Mouse (Mus musculus): ENCODE data around the gene Nt5c1a. TPM values are rescaled to one million over a fixed set of nuclear protein-coding genes. Genes with fewer than 3 reads are reported as not detected.

Nt5c1a gene
- polyA plus RNA-seq, 1 experiment from 2014 or later, result 0.10 TPM

DNA sequence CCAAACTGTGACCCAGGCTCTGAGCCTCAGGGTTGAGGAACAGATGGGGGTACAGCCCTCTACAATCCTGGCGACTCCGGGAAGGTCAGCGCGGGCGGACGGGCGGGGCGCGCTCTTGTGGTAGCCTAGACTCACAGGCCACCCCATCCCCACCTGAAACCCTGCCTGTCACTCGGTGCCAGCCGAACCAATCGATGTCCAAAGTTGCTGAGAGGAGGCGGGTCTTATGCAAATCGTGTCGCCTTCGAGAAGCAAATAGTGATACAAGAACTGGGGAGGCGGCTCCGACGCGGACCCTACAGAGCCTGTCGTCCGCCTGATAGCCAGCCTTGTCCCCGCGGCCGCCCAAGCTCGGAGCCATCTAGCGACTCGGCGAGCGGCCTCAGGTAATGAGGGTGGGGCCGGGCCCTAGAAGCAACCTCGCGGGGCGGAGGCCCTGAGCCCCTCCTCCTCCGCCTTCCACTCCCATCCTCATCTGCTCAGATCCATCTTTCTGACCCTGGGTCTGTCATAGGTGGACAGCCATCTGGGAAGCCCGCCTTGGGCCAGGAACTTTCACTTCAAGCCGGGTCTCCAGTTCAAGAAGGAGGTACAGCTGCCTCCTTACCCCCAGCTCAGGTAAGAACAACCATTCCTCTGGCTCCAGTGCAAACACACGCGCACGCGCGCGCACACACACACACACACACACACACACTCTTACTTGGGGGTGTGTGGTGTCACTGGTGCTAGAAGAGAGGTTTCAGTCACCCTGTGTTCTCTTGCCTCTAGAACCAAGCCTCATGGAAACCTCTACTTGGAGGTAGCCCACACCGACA is 17.9 kb upstream of the Nt5c1a start:
- Histone ChIP-seq H3K4me2 (replicated peaks; ENCODE audit: low read depth, low read length) (peak overlapping the region; percentile 56), H3K4me3 (ENCODE audit: low read depth, low read length) (peak overlapping the region; percentile 29), H3K27me3 (replicated peaks; ENCODE audit: insufficient read depth, low read length) (peaks cover 37% of the 10 kb centered on the region), H3K4me1 (ENCODE audit: insufficient read depth, low read depth, low read length) (peaks cover 6% of the 10 kb centered on the region; the same call in 1 of the 2 replicates), H3K9me3 (ENCODE audit: low read length) (no peaks in the 10 kb centered on the region), H3K36me3 (ENCODE audit: insufficient read depth, low read length) (no peaks in the 10 kb centered on the region), H3K9ac (replicated peaks; ENCODE audit: low read depth) (no peak overlapping the region), H3K27ac (ENCODE audit: low read length) (no peak overlapping the region)
- DNase-seq (ENCODE audit: low spot score) (peak; percentile 73), ATAC-seq (peak; percentile 89)
- no peak for TF ChIP-seq EP300 (IDR thresholded peaks at IDR 0.05)
- no peak for TF ChIP-seq CTCF (IDR thresholded peaks at IDR 0.05)
- WGBS, result 7% methylated on average over 42 of the region's 44 CpGs

DNA sequence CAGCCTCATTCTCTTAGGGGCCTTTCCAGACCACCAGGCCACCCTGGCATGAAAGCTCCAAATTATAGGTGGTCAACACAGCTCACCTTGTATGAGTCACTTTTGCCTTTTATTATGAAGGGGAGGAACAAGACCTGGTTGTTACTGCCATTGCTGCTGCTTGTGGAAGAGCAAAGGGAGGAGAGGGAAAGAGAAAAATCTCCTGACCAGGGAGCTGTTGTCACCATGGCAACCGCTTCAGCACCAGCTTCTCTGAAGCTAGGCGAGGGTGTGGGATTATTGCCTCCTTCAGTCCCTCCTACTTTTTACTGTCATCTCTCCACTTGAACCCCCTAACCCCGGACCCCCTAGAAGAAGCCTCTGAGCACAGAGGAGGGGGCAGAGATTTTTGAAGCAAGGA is 16.5 kb upstream of the Nt5c1a start:
- Histone ChIP-seq H3K27me3 (replicated peaks; ENCODE audit: insufficient read depth, low read length) (peaks cover 37% of the 10 kb centered on the region), H3K4me1 (ENCODE audit: insufficient read depth, low read depth, low read length) (peaks cover 6% of the 10 kb centered on the region; the same call in 1 of the 2 replicates), H3K9ac (replicated peaks; ENCODE audit: low read depth) (no peak overlapping the region), H3K27ac (ENCODE audit: low read length) (no peak overlapping the region), H3K4me3 (ENCODE audit: low read depth, low read length) (no peak overlapping the region), H3K4me2 (replicated peaks; ENCODE audit: low read depth, low read length) (no peak overlapping the region), H3K9me3 (ENCODE audit: low read length) (no peaks in the 10 kb centered on the region), H3K36me3 (ENCODE audit: insufficient read depth, low read length) (no peaks in the 10 kb centered on the region)
- DNase-seq (ENCODE audit: low spot score), result no peak
- ATAC-seq, result no peak
- no peak for TF ChIP-seq EP300 (IDR thresholded peaks at IDR 0.05)
- no peak for TF ChIP-seq CTCF (IDR thresholded peaks at IDR 0.05)
- WGBS, result 53% methylated on average over 3 of the region's 3 CpGs

DNA sequence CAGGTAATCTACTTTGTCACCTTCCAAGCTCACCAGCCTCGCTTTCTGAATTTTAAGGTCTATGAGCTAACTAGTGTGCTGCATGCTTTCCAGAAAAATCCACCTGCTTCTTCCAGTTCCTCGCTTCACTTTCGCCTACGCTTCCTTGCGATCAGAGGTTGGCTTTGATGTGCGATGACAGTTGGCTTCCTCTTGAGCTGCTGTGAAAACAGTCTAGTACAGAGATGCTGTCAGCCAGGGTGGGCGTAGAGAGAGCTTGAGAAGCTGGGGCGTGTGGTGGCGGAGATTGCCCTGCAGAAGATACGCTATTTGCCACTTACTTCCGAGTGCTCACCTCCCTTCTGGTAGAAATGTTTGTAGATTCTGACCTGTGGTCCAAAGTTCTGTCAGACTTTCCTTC is 9.0 kb upstream of the Nt5c1a start:
- ATAC-seq (no peak), DNase-seq (ENCODE audit: low spot score) (no peak)
- no peak overlapping the region for H3K27ac ChIP-seq (ENCODE audit: low read length)
- no peak overlapping the region for H3K4me2 ChIP-seq (replicated peaks; ENCODE audit: low read depth, low read length)
- H3K27me3 ChIP-seq (replicated peaks; ENCODE audit: insufficient read depth, low read length), result no peaks in the 10 kb centered on the region
- H3K4me1 ChIP-seq (ENCODE audit: insufficient read depth, low read depth, low read length), result no peaks in the 10 kb centered on the region
- H3K4me3 ChIP-seq (ENCODE audit: low read depth, low read length), result no peak overlapping the region
- H3K36me3 ChIP-seq (ENCODE audit: insufficient read depth, low read length), result no peaks in the 10 kb centered on the region
- TF ChIP-seq CTCF (IDR thresholded peaks at IDR 0.05), result no peak
- TF ChIP-seq EP300 (IDR thresholded peaks at IDR 0.05), result no peak
- H3K9me3 ChIP-seq (ENCODE audit: low read length), result no peaks in the 10 kb centered on the region
- 59% methylated on average over 11 of the region's 11 CpGs for WGBS
- H3K9ac ChIP-seq (replicated peaks; ENCODE audit: low read depth), result no peak overlapping the region

DNA sequence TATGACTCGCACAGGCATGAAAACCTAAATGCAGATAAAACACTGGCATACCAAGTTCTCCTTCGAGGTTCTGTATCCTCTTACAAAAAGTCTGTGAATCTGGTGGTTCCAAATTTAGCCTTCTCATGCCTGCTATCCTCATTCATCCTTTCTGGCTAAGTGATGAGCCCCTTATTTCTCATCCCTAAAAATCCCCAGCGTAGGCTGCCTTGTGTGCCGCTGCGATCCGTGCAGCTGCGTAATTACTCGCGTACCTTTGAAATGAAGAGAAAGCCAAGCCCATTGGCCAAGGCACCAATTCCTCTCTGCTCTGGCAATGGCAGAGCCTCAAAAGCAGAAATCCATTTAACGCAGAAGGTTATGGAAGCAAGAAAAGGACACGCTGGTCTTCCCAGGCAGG is 7.5 kb upstream of the Nt5c1a start:
- H3K36me3 ChIP-seq (ENCODE audit: insufficient read depth, low read length), result no peaks in the 10 kb centered on the region
- no peak overlapping the region for H3K9ac ChIP-seq (replicated peaks; ENCODE audit: low read depth)
- ATAC-seq (no peak), DNase-seq (ENCODE audit: low spot score) (no peak)
- no peak overlapping the region for H3K27ac ChIP-seq (ENCODE audit: low read length)
- H3K27me3 ChIP-seq (replicated peaks; ENCODE audit: insufficient read depth, low read length), result no peaks in the 10 kb centered on the region
- H3K9me3 ChIP-seq (ENCODE audit: low read length), result no peaks in the 10 kb centered on the region
- TF ChIP-seq EP300 (IDR thresholded peaks at IDR 0.05), result no peak
- no peak for TF ChIP-seq CTCF (IDR thresholded peaks at IDR 0.05)
- no peak overlapping the region for H3K4me3 ChIP-seq (ENCODE audit: low read depth, low read length)
- no peaks in the 10 kb centered on the region for H3K4me1 ChIP-seq (ENCODE audit: insufficient read depth, low read depth, low read length)
- WGBS, result 88% methylated on average over 11 of the region's 11 CpGs
- H3K4me2 ChIP-seq (replicated peaks; ENCODE audit: low read depth, low read length), result no peak overlapping the region

DNA sequence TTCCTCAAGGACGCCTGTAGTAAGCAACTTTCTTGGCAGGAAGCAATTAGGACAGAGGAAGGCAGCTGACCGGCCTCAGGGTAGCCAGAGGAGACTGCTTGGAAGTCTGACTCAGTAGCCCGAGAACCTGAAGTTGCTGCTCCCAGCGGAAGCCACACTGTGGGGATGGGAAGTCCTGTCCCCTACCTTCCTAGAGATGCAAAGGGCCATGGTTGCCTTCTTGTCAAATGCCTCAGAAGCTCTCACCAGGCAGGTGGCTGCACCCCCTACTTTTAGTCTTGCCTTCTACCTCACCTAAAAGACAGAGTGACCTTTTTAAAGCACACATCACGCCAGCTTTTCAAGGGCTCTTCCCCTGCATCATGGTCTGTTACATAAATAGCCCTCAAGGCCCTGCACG is 4.6 kb upstream of the Nt5c1a start:
- Histone ChIP-seq H3K9me3 (ENCODE audit: low read length) (no peaks in the 10 kb centered on the region), H3K4me1 (ENCODE audit: insufficient read depth, low read depth, low read length) (0 out of 2 replicates have a peak, but pooled peaks cover 5% of the 10 kb centered on the region), H3K27ac (ENCODE audit: low read length) (no peak overlapping the region), H3K9ac (replicated peaks; ENCODE audit: low read depth) (no peak overlapping the region), H3K4me3 (ENCODE audit: low read depth, low read length) (no peak overlapping the region), H3K4me2 (replicated peaks; ENCODE audit: low read depth, low read length) (no peak overlapping the region), H3K27me3 (replicated peaks; ENCODE audit: insufficient read depth, low read length) (peaks cover 14% of the 10 kb centered on the region), H3K36me3 (ENCODE audit: insufficient read depth, low read length) (no peaks in the 10 kb centered on the region)
- no peak for ATAC-seq
- 35% methylated on average over 6 of the region's 6 CpGs for WGBS
- no peak for DNase-seq (ENCODE audit: low spot score)
- TF ChIP-seq EP300 (IDR thresholded peaks at IDR 0.05) (no peak), CTCF (IDR thresholded peaks at IDR 0.05) (no peak)

DNA sequence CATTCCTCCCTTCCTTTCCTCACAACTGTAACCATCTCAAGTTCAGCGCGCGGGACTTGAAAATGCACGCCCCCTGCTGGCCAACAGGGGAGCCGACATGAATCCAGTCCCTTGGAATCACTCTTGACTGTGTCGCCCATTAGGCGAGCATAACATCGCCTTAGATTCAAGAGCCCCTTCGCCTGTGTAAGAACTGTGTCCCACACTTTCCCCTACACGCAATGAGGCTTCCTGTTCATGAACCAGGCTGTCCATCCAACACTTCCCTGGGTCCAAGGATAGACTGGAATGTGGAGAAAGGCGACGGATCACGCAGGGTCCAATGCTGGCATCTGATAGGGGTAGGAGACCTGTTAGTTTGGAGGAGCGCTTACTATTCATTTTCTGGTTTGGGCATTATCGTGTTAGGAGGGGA is 526 bp upstream of the Nt5c1a start:
- WGBS, result 3% methylated on average over 15 of the region's 15 CpGs

More for the DNA sequence above, 526 bp upstream of the Nt5c1a start:
- peak; percentile 38 for ATAC-seq
- H3K9ac ChIP-seq (replicated peaks; ENCODE audit: low read depth), result no peak overlapping the region
- H3K27ac ChIP-seq (ENCODE audit: low read length), result no peak overlapping the region
- 0 out of 2 replicates have a peak, but pooled peaks cover 5% of the 10 kb centered on the region for H3K4me1 ChIP-seq (ENCODE audit: insufficient read depth, low read depth, low read length)
- H3K9me3 ChIP-seq (ENCODE audit: low read length), result no peaks in the 10 kb centered on the region
- TF ChIP-seq CTCF (IDR thresholded peaks at IDR 0.05), result peak; percentile 90
- TF ChIP-seq EP300 (IDR thresholded peaks at IDR 0.05), result no peak
- H3K4me3 ChIP-seq (ENCODE audit: low read depth, low read length), result 0 out of 2 replicates have a peak overlapping the region, but pooled peaks have one; percentile 16
- peaks cover 18% of the 10 kb centered on the region for H3K27me3 ChIP-seq (replicated peaks; ENCODE audit: insufficient read depth, low read length)
- H3K4me2 ChIP-seq (replicated peaks; ENCODE audit: low read depth, low read length), result peak overlapping the region; percentile 62
- no peaks in the 10 kb centered on the region for H3K36me3 ChIP-seq (ENCODE audit: insufficient read depth, low read length)
- DNase-seq (ENCODE audit: low spot score), result peak; percentile 73

Data from lung, postnatal 0 days (tissue).